Mouse (Mus musculus) spleen, postnatal 4 days (tissue): ENCODE data around the gene Prdm12.
"Not testable (repeated sequence)": the region's sequence is repeated elsewhere in the genome, so short reads cannot be mapped to it uniquely, and the experiment has no call there.

Experiments used
- DNase-seq, 2 experiments: peaks; one replicate each; pipeline ENCODE4 v3.0.0; 2022; ENCODE audit warnings: low spot score in 2 of 2

Prdm12 gene

DNA sequence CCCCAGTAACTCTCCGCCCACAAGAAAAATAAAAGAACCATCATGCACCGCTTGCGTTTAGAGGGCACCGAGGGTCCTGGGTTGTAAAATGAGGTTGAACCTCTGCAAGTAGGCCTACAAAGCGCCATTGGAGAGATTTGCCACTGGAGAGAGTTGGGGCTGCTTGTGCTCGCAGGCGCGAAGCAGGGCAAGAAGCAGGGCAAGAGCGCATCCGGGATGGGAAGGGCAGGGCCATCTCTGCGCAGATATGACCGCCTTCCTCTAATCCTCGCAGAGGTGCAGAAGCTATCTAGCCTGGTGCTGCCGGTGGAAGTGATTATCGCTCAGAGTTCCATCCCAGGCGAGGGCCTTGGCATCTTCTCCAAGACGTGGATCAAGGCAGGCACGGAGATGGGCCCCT is 2.1 kb downstream of the Prdm12 start:
- no peak for DNase-seq

DNA sequence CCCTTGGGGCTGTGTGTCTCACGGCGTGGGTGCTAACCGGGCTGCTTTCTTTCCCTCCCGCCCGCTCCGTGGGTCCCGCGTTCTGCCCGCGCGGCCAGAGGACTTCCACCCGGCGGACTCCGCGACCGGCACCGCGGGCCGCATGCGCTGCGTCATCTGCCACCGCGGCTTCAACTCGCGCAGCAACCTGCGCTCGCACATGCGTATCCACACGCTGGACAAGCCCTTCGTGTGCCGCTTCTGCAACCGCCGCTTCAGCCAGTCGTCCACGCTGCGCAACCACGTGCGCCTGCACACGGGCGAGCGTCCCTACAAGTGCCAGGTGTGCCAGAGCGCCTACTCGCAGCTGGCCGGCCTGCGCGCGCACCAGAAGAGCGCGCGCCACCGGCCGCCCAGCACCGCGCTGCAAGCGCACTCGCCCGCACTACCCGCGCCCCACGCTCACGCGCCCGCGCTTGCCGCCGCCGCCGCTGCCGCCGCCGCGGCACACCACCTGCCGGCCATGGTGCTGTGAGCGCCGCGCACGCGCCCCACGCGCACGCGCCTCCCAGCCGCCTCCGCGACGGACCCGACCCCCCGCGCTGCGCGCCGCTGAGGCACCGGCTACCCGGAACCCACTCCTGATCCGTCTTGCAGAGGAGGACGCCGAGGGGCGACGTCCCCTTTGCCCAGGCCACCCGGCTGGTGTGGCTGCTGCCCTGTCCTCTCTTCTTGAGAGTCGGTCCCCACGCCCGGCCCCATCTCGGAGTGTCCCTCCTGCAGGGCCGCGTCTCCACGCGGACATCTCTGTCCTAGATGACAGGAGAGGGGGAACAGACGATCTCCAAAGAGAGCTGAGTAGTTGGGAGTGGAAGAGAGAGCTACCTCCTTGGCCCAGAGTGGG is 14.4 kb downstream of the Prdm12 start:
- no peak for DNase-seq

DNA sequence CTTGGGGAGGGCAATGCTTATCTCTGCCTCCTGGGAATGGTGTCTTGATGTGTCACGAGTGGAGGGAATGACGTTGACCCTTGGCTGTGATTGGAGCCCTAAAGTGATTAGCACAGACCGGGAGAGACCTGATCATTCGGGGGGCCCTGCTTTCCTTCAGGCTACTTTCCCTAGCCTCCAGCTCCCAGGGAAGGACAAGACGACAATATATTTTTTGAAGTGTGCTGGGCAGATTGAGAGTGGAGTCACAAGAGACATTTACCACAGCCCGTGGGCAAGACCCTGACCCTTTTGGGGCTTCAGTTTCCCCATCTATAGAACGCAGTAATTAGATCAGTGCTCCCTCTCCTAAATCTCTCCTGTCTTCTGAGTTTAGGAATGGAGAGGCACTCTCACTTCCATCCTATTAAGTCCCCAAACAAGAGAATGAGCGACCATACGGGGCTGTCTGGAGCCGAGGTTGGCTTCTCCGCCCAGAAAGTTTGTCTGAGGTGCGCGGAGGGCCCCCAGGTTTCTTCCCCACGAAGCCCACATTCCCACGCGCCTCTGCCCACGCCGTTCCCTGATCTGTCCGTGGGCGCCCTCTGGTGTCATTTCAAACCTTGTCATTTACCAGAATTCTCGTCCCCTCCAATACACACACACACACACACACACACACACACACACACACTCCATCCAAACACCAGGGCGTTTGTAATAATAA is 15.2 kb downstream of the Prdm12 start:
- DNase-seq: no peak

DNA sequence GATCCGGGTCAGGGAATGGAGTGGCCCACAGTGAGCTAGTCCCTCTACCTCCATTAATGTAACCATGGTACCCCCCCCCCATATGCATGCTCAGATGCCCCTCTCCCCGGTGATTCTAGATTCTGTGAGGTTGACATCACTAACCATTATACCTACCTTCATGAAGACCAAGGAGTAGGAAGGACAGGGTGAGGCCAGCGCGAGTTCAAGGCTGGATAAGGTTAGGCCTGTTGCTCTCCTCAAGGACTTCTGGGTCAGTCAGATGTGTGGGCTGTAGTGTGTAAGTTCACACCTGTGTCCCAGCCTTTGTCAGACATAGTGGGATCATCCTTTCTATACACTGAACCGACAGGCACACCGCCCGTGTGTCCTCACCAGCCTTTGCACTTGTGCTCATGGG is 16.5 kb downstream of the Prdm12 start:
- no peak for DNase-seq

DNA sequence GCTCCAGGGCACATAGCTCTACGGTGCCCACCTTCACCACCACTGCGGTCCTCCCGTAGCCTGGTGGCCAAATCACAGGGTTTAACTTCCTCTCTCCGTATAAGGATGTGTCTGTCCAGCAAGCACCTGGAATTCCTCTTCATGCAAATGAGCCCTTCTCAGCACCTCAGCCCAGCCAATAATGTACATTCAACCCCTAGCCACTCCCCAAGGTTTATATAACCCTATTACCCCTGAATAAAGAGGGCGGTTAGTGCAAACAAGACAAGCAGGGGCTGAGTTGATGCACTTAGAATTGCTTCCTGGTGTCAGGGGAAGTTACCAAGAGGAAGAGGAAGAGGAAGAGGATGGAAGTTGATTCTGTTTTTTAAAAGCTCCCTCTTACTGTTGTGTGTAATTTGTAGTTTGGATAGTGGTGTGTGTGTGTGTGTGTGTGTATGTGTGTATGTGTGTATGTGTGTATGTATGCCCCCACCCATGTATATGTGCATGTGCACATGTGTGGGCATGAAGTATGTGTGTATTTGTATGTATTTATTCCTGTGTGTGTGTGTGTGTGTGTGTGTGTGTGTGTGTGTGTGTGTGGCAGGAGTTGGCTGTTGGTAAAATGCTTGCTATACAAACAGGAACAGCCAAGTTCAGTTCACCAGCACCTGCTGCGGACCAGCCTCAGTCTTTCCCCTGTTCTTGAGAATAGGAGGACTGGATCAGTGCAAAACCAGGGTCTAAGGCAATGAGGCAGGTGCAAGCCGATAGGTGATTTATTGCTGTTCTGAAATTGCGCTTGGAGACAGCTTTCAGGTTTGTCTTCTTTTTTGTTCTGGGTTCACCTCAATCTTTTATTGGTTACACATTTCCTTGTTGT is 23.3 kb downstream of the Prdm12 start:
- no peak for DNase-seq

DNA sequence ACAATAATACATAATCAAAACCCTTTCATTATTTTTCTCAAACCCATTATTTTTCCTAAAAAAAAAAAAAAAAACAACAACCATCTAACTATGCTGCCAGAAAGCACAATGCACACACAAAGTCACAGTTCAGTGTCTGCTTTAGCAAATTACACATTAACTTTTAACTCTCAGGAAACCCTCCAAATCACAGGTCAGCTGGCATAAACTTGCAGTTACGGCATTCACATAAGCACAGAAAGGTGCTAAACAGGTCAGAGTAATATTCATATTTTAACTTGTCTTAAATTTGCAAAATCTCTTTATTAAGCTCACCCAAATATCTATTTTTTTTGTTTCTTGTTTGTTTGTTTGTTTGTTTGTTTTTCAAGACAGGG is 24.0 kb downstream of the Prdm12 start:
- DNase-seq: no peak

DNA sequence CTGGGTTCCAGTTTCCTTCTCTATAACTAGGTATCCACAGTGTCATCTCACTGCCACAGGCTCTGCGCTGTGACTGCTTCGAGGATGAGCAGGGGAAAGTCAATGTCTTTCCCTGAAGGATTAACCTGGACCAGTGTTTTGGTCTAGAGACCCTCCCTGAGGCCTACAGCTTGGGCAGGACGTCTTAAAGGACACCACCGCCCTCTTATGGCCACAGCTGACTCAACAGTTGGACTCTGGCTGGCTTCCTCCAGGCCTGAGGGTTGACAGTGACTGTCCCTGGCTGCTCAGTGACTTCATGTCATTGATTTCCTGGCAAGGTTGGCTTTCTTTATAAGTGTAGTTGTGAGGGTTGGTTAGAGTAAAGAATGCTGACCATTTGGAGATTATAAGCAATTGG is 27.5 kb downstream of the Prdm12 start:
- DNase-seq: no peak

DNA sequence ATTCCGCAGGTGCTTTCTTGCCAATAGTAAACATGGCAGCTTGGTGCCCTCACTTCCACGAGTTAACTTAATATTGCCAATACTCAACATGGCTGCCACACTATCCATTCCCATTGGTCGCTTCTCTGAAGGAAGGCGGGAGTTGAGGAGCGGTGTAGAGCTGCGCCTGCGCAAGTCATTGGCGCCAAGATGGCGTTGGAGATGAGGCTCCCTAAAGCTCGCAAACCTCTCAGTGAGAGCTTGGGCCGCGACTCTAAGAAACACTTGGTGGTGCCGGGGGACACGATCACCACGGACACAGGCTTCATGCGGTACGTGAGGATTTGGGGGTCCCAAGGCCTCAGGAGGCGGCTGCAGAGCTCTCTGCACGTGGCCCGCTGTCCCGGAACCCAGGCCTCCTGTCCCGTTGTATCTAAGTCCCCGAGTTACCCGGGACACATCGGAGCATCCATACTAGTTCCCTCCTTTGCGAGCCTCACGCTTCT is 30.8 kb downstream of the Prdm12 start, which contains the start of gene Exosc2:
Gene Exosc2 (plus strand): TSS at position 165 of the 485 bp plus-strand sequence.
- peak; percentile 90 to 92 for DNase-seq

DNA sequence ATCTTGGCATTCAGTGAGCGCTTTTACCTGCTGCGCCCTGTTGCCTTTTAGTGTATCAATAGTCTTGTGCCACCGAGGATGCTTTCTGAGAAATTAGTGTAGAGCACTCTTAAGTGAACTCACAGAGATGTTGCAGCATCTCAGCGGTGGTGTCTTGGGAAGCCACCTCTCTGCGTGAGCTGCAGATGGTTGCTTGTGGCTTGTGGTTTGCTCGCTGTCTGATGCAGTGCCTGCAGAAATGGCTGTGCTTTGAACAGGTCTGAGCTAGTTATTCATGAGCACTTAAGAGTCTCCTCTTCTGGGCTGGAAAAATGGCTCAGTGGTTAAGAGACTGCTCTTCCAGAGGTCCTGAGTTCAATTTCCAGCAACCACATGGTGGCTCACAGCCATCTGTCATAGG is 38.8 kb downstream of the Prdm12 start:
- DNase-seq: no peak

DNA sequence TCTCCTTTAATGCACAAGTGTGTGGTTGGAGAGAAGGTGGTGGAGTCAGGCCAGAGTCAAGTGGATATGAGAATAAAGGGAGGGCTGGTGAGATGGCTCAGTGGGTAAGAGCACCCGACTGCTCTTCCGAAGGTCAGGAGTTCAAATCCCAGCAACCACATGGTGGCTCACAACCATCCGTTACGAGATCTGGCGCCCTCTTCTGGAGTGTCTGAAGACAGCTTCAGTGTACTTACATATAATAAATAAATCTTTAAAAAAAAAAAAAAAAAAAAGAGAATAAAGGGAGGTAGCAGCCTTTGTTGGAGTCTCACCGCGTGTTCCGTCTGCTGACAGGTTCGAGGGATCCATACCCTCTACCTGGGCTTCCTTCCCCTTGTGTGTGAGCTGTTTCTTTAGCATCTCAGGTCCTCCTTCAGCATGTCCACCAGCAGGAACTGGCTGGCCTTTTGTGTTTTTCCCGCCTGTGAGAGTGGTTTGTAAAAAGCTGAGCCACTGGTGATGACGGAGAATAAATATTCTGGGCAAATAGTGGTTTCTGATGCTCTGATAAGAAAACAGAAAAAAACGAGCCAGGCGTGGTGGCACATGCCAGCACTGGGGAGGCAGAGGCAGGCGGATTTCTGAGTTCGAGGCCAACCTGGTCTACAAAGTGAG is 41.3 kb downstream of the Prdm12 start:
- not testable (repeated sequence) for DNase-seq

DNA sequence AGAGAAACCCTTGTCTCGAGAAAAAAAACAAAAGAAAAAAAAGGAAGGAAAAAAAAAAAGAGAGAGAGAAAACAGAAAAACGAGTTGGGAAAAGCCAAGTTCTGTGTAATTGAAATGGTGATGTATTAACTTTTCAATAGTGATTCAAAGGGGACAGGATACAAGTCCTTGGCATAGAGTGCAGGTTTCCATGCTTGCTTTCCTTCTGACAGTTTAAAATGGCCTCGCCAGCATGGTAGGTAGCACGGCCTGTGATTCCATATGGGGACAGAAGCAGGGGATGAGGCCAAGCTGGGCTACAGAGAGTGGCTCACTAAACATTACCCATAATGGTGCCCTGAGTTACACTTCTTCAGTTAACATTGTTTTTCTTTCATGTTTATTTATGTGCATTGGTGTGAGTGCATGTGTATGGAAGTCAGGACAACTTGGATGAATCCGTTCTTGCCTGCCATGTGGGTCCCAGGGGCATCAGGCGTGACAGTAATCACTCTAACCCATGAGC is 41.9 kb downstream of the Prdm12 start:
- DNase-seq: no peak

DNA sequence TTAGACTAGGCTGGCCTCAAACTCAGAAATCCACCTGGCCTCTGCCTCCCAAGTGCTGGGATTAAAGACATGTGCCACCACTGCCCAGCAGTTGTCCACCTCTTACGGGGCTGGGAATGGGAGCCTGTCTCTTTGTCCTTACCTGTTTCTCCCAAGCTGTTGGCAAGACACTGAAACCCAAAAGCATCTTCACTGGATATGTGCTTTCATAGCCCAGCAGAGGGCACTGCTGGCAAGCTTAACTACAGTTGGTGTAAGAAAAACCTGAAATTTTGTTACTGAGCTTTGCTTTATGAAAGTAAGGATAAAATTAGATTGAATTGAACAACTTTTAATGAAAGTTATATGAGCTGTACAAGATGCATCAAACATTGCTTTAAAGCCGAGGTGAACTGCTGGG is 43.8 kb downstream of the Prdm12 start:
- DNase-seq: peak in 1 of 2 experiments; percentile 35

DNA sequence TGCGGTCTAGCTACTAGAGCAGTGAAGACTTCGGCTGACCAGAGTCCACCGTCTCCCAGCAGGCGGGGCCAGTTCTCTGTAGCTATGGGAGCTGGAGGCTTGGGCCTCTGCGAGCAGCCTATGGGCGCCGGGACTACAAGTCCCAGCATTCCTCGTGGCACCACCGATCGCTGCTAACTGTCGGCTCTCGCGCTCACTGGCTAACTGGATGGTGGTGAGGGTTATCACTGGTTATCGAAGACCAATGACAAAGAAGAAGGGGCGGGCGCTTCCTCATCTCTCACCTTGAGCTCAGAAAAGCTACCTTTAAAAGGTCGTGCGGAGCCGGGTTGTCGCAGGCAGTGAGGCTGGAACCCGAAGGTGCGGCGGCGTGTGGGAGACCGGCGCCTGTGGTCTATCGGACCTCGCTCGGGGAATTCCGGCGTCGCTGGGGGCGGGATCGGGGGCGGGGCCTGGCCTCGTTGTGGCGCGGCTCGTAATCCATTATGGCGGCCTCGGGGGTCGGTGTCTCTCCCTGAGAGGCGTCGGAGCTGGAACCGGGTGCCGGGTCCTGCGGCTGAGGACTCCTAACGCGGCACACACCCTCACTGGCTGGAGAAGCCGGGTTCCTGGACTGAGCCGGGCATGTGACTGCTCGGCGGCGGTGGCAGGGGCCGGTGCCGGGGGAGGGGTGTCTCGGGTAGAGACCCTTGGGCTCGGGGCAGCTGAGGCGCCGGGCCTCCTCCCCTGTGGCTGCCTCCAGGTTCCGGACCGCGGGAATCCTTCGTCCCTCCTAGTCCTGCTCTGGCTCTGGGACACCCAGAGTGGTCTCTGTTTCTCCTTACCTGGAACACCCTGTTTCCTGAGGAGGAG is 48.5 kb downstream of the Prdm12 start, which contains the start of gene Abl1:
Gene Abl1 (plus strand): TSS at position 303 of the 852 bp plus-strand sequence.
- DNase-seq: peak; percentile 91 to 92

DNA sequence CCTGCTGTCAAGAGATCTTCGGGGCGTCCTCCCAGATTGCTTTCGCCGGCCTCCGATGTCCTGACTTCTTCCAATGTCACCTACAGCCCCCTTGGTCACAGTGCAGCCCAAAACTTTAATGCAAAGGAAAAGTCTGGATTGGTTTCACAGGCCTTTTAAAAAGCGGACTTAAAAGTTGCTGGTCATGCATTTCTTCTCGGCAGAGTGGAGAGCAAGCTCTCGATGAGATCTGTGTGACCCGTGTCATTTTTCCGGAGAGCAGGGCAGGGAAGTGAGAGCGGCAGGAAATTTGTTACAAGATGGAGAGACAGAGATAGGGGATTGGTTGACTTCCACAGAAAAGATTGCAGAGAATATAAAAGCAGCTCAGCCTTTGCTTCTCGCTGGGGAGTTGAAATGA is 49.2 kb downstream of the Prdm12 start:
- no peak for DNase-seq

DNA sequence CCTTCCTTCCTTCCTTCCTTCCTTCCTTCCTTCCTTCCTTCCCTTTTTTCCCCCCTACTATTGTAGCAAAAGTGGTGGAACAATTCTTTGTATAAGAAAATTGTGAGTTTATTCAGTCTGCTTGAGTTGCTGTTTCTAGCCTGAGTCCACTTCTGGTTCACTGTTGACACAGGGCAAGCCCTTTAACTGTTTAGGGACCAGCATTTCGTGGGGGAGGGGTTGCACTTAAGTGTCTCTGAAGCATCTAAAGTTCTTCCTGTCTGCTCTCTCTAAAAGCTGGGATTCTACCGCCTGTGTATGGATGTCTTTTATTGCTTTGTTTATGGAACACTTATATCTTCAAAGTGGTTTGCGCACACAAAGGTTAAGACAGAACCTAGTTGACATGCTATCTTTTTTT is 50.2 kb downstream of the Prdm12 start:
- no peak for DNase-seq

DNA sequence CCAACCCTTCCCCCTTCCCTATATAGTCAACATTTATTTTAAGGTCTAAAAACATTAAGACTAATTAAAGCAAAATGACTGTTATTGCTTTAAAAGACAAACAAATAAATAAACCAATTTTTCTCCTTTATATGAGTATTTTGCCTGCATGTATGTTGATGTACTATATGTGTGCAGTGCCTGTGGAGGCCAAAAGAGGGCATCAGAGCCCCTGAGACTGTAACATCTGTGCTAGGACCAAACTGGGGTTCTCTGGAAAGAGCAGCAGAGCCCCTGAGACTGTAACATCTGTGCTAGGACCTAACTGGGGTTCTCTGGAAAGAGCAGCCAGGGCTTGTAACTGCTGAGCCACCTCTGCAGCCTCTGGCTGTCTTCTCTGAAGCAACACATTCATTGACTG is 58.4 kb downstream of the Prdm12 start:
- no peak for DNase-seq

DNA sequence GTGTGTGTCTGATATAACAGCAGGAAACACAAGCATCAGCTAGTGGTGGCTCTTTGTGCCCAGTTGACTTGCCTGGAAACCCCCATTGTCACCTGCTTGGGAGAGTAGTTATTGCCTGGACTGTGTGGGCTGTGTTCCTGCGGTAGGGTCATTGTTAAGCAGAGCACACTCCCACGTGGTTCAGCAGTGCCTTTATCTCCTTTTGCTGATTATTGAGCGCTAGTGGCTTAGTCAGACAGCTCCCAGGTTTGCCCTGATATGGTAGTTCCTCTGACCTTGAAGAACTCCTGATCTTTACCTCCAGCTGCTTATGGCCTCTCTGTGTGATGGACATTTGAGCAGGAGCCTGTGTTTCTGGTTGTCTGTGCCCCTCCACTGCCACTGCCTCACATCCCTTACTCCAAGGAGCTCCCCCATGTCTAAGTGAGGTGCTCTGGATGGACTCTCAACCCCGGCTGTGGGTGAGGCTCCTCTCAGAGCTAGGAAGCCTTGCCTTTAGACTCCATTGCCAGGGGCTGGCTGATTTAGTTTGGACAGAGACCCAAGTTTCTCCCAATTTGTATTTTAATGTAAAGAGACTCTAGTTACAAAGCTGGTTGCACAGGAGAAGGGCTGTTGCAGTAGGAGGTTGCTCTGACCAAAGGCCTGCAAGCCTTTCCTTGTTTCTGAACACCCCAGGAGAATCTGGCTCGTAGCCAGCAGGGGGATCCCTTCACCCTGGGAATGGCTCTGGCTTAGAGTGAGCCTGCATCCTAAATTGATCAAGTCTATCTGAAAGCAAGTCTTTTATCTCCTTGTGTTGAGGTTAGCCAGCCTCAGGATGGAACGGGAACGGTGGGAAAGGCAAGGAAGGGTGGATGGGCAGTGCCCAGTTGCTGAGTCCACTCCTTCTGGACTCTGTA is 61.0 kb downstream of the Prdm12 start:
- DNase-seq: no peak

DNA sequence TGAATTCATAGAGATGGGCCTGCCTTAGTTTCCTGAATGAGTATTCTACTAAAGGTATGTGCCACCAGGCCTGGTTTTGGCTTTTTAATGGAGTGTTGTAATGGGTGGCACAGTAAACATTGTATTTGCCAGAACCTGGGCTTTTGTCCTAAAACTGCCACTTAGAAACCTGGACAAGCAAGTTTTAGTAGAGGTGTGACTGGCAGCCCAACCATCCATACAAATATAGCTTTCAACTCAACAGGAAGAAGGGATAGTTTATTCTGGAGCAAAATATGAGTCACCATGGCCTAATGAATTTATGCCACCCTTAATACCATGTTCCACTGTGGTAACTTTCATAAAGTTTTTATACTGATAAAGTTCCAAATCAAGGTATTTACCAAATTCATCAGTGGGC is 63.4 kb downstream of the Prdm12 start:
- DNase-seq: no peak
